Mouse (Mus musculus): Measurements from ENCODE around the gene Lrrc3b. TPM values are rescaled to one million over a fixed set of nuclear protein-coding genes. Genes with fewer than 3 reads are reported as not detected.

Lrrc3b gene
- polyA plus RNA-seq, 1 experiment from 2014 or later, result 4.7 TPM

GRCm38 (mm10) chr14:15322441-15323123 lies 116.2 kb downstream of the Lrrc3b start:
- 80% methylated on average over 9 of the region's 9 CpGs for WGBS (ENCODE audit: insufficient replicate concordance)
- no peaks in the 10 kb centered on the region for H3K9me3 ChIP-seq (replicated peaks; ENCODE audit: control insufficient read depth, low read length)
- H3K9ac ChIP-seq (ENCODE audit: low read depth, low read length), result no peak overlapping the region
- no peaks in the 10 kb centered on the region for H3K4me1 ChIP-seq (ENCODE audit: control insufficient read depth, insufficient read depth, low read length)
- H3K4me2 ChIP-seq, result no peak overlapping the region
- H3K27ac ChIP-seq (ENCODE audit: low read depth, low read length), result no peak overlapping the region
- no peak for ATAC-seq (replicated peaks; ENCODE audit: insufficient number of reproducible peaks, low FRiP score, low TSS enrichment)
- no peak overlapping the region for H3K4me3 ChIP-seq (ENCODE audit: low read depth, low read length)
- H3K27me3 ChIP-seq (ENCODE audit: control insufficient read depth, insufficient read depth, low read length), result no peaks in the 10 kb centered on the region
- no peaks in the 10 kb centered on the region for H3K36me3 ChIP-seq (ENCODE audit: control insufficient read depth, insufficient read depth, low read length)

DNA sequence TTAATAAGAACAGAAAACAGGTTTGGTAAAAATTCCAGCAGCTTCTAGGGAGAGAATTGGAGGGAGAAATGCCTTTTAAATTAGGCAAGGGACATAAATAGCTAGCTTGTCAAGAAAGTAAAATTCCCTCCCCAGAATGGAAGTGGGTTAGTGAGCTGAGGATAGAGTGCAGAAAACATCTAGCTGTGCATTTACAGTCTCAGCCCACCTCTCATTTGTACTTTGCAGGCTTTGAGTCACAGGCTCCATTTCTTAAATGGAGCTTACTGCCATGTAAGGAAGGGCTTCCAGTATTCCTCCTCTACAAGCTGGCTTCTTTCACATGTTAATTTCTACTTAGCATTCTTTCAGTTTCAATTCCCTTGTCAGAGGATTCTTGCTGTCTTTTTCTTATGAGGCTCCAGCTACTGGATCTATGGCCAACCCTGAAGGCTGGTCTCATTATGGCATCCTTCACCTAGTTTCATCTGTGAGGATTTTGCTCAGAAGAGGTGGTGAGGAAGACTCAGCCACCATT lies 119.3 kb downstream of the Lrrc3b start:
- H3K36me3 ChIP-seq (ENCODE audit: control insufficient read depth, insufficient read depth, low read length), result no peaks in the 10 kb centered on the region
- no peak for ATAC-seq (replicated peaks; ENCODE audit: insufficient number of reproducible peaks, low FRiP score, low TSS enrichment)

DNA sequence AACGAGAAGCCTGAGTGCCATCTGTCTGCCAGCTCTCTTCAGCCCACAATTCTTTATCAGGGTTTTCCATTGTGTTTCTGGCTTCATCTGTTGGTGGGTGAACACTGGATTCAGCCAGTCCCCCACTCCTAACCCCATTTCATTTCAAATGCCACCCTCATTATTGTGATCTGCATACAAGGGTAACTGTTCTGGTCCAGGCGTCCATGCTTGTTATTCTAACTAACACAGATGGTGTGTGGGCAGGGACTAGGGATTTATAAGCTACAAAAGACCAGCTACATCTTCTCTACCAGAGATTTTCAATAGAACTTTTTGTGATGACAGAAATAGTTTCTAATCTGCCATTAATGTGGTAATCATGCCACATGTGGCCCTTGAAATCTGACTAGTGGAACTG lies 130.2 kb downstream of the Lrrc3b start:
- WGBS (ENCODE audit: insufficient replicate concordance), result 73% methylated on average over 2 of the region's 2 CpGs
- Histone ChIP-seq H3K4me1 (ENCODE audit: control insufficient read depth, insufficient read depth, low read length) (no peaks in the 10 kb centered on the region), H3K27ac (ENCODE audit: low read depth, low read length) (no peak overlapping the region), H3K4me2 (no peak overlapping the region), H3K27me3 (ENCODE audit: control insufficient read depth, insufficient read depth, low read length) (no peaks in the 10 kb centered on the region), H3K9ac (ENCODE audit: low read depth, low read length) (no peak overlapping the region), H3K9me3 (replicated peaks; ENCODE audit: control insufficient read depth, low read length) (no peaks in the 10 kb centered on the region), H3K4me3 (ENCODE audit: low read depth, low read length) (no peak overlapping the region), H3K36me3 (ENCODE audit: control insufficient read depth, insufficient read depth, low read length) (no peaks in the 10 kb centered on the region)
- no peak for ATAC-seq (replicated peaks; ENCODE audit: insufficient number of reproducible peaks, low FRiP score, low TSS enrichment)

More for the DNA sequence above, 119.3 kb downstream of the Lrrc3b start:
- H3K4me3 ChIP-seq (ENCODE audit: low read depth, low read length), result no peak overlapping the region
- no peaks in the 10 kb centered on the region for H3K27me3 ChIP-seq (ENCODE audit: control insufficient read depth, insufficient read depth, low read length)
- no peak overlapping the region for H3K9ac ChIP-seq (ENCODE audit: low read depth, low read length)
- no peaks in the 10 kb centered on the region for H3K9me3 ChIP-seq (replicated peaks; ENCODE audit: control insufficient read depth, low read length)
- H3K4me2 ChIP-seq, result no peak overlapping the region
- no peak overlapping the region for H3K27ac ChIP-seq (ENCODE audit: low read depth, low read length)
- no peaks in the 10 kb centered on the region for H3K4me1 ChIP-seq (ENCODE audit: control insufficient read depth, insufficient read depth, low read length)
